Mouse (Mus musculus): Measurements from ENCODE around the gene Cd274. TPM values are rescaled to one million over a fixed set of nuclear protein-coding genes. Genes with fewer than 3 reads are reported as not detected.

Gene Cd274
- polyA plus RNA-seq, 1 experiment = 3.5 TPM

DNA sequence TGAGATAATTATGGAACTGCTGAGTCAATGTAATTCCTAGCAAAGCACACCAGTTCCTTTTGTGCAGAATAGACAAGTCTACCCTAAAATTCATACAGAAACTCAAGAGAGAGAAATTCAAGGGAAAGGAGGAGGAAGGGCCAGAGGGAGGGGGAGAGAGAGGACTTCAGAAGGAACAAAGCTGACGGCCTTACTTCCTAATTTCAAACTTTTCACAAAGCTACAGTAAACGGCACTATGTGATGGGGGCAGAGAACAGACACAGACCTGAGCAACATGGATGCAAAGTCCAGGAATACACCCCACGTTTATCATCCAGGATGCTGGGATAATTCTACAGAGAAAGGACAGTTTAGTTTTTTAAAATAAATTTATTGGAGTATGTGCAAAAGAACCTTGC is 52.3 kb downstream of the Cd274 start:
- Histone ChIP-seq H3K36me3 (ENCODE audit: control insufficient read depth, insufficient read depth, low read length, poor library complexity, severe bottlenecking) (no peaks in the 10 kb centered on the region), H3K4me1 (ENCODE audit: control insufficient read depth, insufficient read depth, low read length) (peaks cover 2% of the 10 kb centered on the region), H3K9ac (ENCODE audit: low read depth, poor library complexity, severe bottlenecking) (no peak overlapping the region), H3K27me3 (ENCODE audit: control insufficient read depth, insufficient read depth, low read length, poor library complexity, severe bottlenecking) (no peaks in the 10 kb centered on the region), H3K27ac (ENCODE audit: insufficient read depth, low read length) (no peak overlapping the region), H3K4me3 (ENCODE audit: low read depth, low read length) (no peak overlapping the region), H3K9me3 (replicated peaks; ENCODE audit: control insufficient read depth, insufficient read depth, low read length, poor library complexity, severe bottlenecking) (no peaks in the 10 kb centered on the region)
- TF ChIP-seq CTCF (IDR thresholded peaks at IDR 0.05; ENCODE audit: low read depth, low read length) (no peak), POLR2A (IDR thresholded peaks at IDR 0.05; ENCODE audit: insufficient read depth, low read length) (no peak), EP300 (IDR thresholded peaks at IDR 0.05; ENCODE audit: insufficient read depth, low read depth, low read length) (no peak)

DNA sequence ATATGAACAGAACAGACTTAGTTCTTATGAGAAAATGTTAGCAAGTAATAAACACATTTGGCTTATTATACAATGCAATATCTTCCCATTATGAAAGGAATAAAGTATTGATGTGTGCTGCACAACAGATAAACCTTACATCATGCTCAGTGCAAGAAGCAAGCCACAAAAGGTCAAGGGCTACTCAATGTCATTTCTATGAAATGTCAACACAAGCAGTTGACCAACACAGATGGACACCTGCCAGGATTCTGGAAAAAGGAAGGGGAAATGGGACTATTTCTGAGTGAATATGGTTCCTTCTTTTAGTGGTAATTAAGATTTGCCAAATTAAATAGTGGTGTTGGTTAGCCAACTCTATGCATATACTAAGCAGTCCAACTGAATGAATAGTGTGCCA is 52.7 kb downstream of the Cd274 start:
- peaks cover 2% of the 10 kb centered on the region for H3K4me1 ChIP-seq (ENCODE audit: control insufficient read depth, insufficient read depth, low read length)
- H3K27me3 ChIP-seq (ENCODE audit: control insufficient read depth, insufficient read depth, low read length, poor library complexity, severe bottlenecking) = no peaks in the 10 kb centered on the region
- H3K4me3 ChIP-seq (ENCODE audit: low read depth, low read length) = no peak overlapping the region
- TF ChIP-seq CTCF (IDR thresholded peaks at IDR 0.05; ENCODE audit: low read depth, low read length) (no peak), POLR2A (IDR thresholded peaks at IDR 0.05; ENCODE audit: insufficient read depth, low read length) (no peak), EP300 (IDR thresholded peaks at IDR 0.05; ENCODE audit: insufficient read depth, low read depth, low read length) (no peak)
- no peaks in the 10 kb centered on the region for H3K36me3 ChIP-seq (ENCODE audit: control insufficient read depth, insufficient read depth, low read length, poor library complexity, severe bottlenecking)
- no peak overlapping the region for H3K27ac ChIP-seq (ENCODE audit: insufficient read depth, low read length)
- no peak overlapping the region for H3K9ac ChIP-seq (ENCODE audit: low read depth, poor library complexity, severe bottlenecking)
- H3K9me3 ChIP-seq (replicated peaks; ENCODE audit: control insufficient read depth, insufficient read depth, low read length, poor library complexity, severe bottlenecking) = no peaks in the 10 kb centered on the region

DNA sequence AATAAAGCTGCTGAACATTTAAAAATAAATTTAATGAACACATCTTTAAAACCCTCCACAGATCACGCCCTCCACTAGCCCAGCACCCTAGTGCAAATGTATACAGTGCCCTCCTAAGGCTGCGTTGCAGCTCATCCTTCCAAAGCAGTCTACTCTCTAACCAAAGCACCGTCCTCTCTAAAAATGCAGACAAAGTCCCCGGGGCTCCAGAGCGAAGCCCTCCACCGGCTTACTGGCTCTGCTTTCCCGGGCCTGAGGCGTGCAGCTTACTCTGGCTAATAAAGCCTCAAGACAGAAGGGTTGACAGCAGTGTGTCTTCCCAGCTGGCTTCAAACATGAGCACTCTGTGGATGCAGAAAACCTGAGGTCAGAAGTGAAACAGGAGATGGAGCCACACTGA is 53.1 kb downstream of the Cd274 start:
- H3K36me3 ChIP-seq (ENCODE audit: control insufficient read depth, insufficient read depth, low read length, poor library complexity, severe bottlenecking) = no peaks in the 10 kb centered on the region
- no peak overlapping the region for H3K9ac ChIP-seq (ENCODE audit: low read depth, poor library complexity, severe bottlenecking)
- H3K9me3 ChIP-seq (replicated peaks; ENCODE audit: control insufficient read depth, insufficient read depth, low read length, poor library complexity, severe bottlenecking) = no peaks in the 10 kb centered on the region
- no peak overlapping the region for H3K27ac ChIP-seq (ENCODE audit: insufficient read depth, low read length)
- H3K27me3 ChIP-seq (ENCODE audit: control insufficient read depth, insufficient read depth, low read length, poor library complexity, severe bottlenecking) = no peaks in the 10 kb centered on the region
- peaks cover 2% of the 10 kb centered on the region for H3K4me1 ChIP-seq (ENCODE audit: control insufficient read depth, insufficient read depth, low read length)
- TF ChIP-seq POLR2A (IDR thresholded peaks at IDR 0.05; ENCODE audit: insufficient read depth, low read length) (no peak), EP300 (IDR thresholded peaks at IDR 0.05; ENCODE audit: insufficient read depth, low read depth, low read length) (no peak), CTCF (IDR thresholded peaks at IDR 0.05; ENCODE audit: low read depth, low read length) (no peak)
- no peak overlapping the region for H3K4me3 ChIP-seq (ENCODE audit: low read depth, low read length)

DNA sequence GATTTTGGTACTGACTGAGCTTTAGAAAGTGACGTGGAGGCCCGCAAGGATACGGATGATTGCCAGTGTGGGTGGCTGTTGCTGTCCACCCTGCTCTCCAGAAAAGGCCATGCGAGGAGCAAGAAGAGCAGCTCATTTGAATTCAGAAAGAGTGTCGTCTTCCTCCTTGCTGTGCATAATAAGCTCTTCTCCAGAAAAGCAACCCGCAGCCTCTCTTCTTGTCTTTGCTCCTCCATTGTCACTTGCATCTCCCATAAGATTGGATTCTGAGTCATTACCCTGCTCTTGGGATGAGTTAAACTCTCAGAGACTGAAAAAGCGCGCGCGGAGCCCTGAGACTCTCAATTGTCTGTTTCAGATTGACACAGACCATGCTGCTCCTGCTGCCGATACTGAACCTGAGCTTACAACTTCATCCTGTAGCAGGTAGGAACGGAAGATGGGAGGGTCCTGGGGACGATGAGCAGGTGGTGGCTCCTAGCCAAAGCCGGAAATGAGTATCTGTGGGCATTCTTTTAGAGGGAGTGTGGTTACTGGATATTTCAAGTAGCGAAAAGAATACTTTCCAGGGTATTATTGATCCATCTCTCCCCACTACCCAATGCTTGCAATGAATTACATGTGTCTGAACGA is 54.9 kb downstream of the Cd274 start:
- Histone ChIP-seq H3K4me1 (ENCODE audit: control insufficient read depth, insufficient read depth, low read length) (peaks cover 2% of the 10 kb centered on the region), H3K27me3 (ENCODE audit: control insufficient read depth, insufficient read depth, low read length, poor library complexity, severe bottlenecking) (no peaks in the 10 kb centered on the region), H3K4me3 (ENCODE audit: low read depth, low read length) (no peak overlapping the region), H3K27ac (ENCODE audit: insufficient read depth, low read length) (no peak overlapping the region), H3K9ac (ENCODE audit: low read depth, poor library complexity, severe bottlenecking) (no peak overlapping the region), H3K36me3 (ENCODE audit: control insufficient read depth, insufficient read depth, low read length, poor library complexity, severe bottlenecking) (no peaks in the 10 kb centered on the region), H3K9me3 (replicated peaks; ENCODE audit: control insufficient read depth, insufficient read depth, low read length, poor library complexity, severe bottlenecking) (no peaks in the 10 kb centered on the region)
- no peak for TF ChIP-seq EP300 (IDR thresholded peaks at IDR 0.05; ENCODE audit: insufficient read depth, low read depth, low read length)
- no peak for TF ChIP-seq POLR2A (IDR thresholded peaks at IDR 0.05; ENCODE audit: insufficient read depth, low read length)
- no peak for TF ChIP-seq CTCF (IDR thresholded peaks at IDR 0.05; ENCODE audit: low read depth, low read length)

DNA sequence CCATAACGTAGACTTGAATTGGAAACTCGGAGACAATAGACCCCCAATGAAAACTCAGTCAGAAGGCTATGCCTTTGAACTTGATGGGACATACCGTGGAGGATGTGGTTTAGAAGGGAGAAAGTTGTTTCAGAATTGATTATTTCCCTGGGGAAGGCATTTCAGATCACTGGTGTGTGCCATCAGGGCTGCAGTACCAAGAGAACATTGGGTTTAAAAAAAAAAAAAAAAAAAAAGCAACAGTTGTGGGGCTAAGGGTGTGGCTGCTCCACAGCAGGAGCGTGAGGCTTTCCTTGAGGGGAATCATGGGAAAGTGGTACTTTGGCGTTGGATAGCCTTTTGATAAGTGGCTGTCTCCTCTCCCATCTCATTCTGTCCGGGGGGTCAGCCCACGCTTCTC is 55.5 kb downstream of the Cd274 start:
- no peak overlapping the region for H3K9ac ChIP-seq (ENCODE audit: low read depth, poor library complexity, severe bottlenecking)
- no peak overlapping the region for H3K27ac ChIP-seq (ENCODE audit: insufficient read depth, low read length)
- no peak for TF ChIP-seq POLR2A (IDR thresholded peaks at IDR 0.05; ENCODE audit: insufficient read depth, low read length)
- no peak for TF ChIP-seq CTCF (IDR thresholded peaks at IDR 0.05; ENCODE audit: low read depth, low read length)
- no peak for TF ChIP-seq EP300 (IDR thresholded peaks at IDR 0.05; ENCODE audit: insufficient read depth, low read depth, low read length)
- peaks cover 2% of the 10 kb centered on the region for H3K4me1 ChIP-seq (ENCODE audit: control insufficient read depth, insufficient read depth, low read length)
- no peak overlapping the region for H3K4me3 ChIP-seq (ENCODE audit: low read depth, low read length)
- no peaks in the 10 kb centered on the region for H3K36me3 ChIP-seq (ENCODE audit: control insufficient read depth, insufficient read depth, low read length, poor library complexity, severe bottlenecking)
- H3K27me3 ChIP-seq (ENCODE audit: control insufficient read depth, insufficient read depth, low read length, poor library complexity, severe bottlenecking) = no peaks in the 10 kb centered on the region
- H3K9me3 ChIP-seq (replicated peaks; ENCODE audit: control insufficient read depth, insufficient read depth, low read length, poor library complexity, severe bottlenecking) = no peaks in the 10 kb centered on the region

DNA sequence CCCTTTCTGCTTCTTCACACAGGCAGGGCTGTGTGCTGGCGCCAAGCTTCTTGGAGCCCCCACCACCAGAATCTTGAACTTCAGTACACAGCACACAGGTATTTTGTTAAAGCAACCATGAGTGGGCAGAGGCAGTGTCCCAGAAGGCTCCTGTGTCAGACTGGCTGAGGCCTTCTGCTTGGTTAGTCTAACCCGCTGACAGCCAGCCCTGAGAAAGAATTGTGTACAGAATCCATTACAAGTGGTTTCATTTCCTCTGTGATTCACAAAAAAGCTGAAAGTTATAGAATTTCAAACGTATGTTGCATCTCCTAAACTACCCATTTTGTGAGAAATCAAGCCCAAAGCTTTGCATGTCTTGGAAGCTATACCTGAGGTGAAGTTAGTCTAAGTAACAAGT is 63.3 kb downstream of the Cd274 start:
- no peaks in the 10 kb centered on the region for H3K4me1 ChIP-seq (ENCODE audit: control insufficient read depth, insufficient read depth, low read length)

More for the DNA sequence above, 63.3 kb downstream of the Cd274 start:
- Histone ChIP-seq H3K9me3 (replicated peaks; ENCODE audit: control insufficient read depth, insufficient read depth, low read length, poor library complexity, severe bottlenecking) (no peaks in the 10 kb centered on the region), H3K9ac (ENCODE audit: low read depth, poor library complexity, severe bottlenecking) (no peak overlapping the region), H3K36me3 (ENCODE audit: control insufficient read depth, insufficient read depth, low read length, poor library complexity, severe bottlenecking) (no peaks in the 10 kb centered on the region), H3K27me3 (ENCODE audit: control insufficient read depth, insufficient read depth, low read length, poor library complexity, severe bottlenecking) (no peaks in the 10 kb centered on the region), H3K27ac (ENCODE audit: insufficient read depth, low read length) (no peak overlapping the region), H3K4me3 (ENCODE audit: low read depth, low read length) (no peak overlapping the region)
- TF ChIP-seq EP300 (IDR thresholded peaks at IDR 0.05; ENCODE audit: insufficient read depth, low read depth, low read length) (no peak), POLR2A (IDR thresholded peaks at IDR 0.05; ENCODE audit: insufficient read depth, low read length) (no peak), CTCF (IDR thresholded peaks at IDR 0.05; ENCODE audit: low read depth, low read length) (no peak)

Measured in ES-Bruce4 (cell line).